Mouse (Mus musculus) CH12.LX (cell line): ENCODE results near the gene Dph2. TPM values are rescaled to one million over a fixed set of nuclear protein-coding genes. Genes with fewer than 3 reads are reported as not detected.
A peak's percentile ranks its signal among the peaks of the same experiment; 100 is the strongest.

Source experiments
- DNase-seq: peaks from one replicate; pipeline ENCODE4 v3.0.0-alpha.2; 2013; ENCODE audit errors: extremely low read depth
- H3K27ac ChIP-seq: 2 replicates; pipeline ENCODE4 v1.5.1; 2012; ENCODE audit warnings: low read depth, mild to moderate bottlenecking, control low read depth, moderate library complexity; ENCODE audit not compliant: insufficient read depth
- H3K27me3 ChIP-seq: replicated peaks from 2 replicates; pipeline ENCODE3; 2012; ENCODE audit warnings: inconsistent platforms
- H3K36me3 ChIP-seq, 2 experiments: replicated peaks in 1 of 2; 2 replicates each; pipeline versions ENCODE3 to v1.6.1; 2012; ENCODE audit warnings: inconsistent platforms in 1 of 2, low read length in 1 of 2, mild to moderate bottlenecking in 1 of 2, mixed read lengths in 1 of 2, moderate library complexity in 1 of 2; ENCODE audit not compliant: control insufficient read depth in 1 of 2, insufficient read depth in 1 of 2
- H3K4me1 ChIP-seq, 2 experiments: 2 replicates each; pipeline ENCODE4 v1.6.1; 2012; ENCODE audit warnings: inconsistent platforms in 1 of 2, moderate library complexity in 1 of 2; ENCODE audit not compliant: insufficient read depth in 2 of 2, control insufficient read depth in 1 of 2
- H3K4me2 ChIP-seq: 2 replicates; pipeline ENCODE4 v1.6.1; 2012; ENCODE audit warnings: low read depth, mild to moderate bottlenecking, control low read depth; ENCODE audit not compliant: poor library complexity, insufficient read depth, severe bottlenecking
- H3K4me3 ChIP-seq, 3 experiments: fragments of 150-350 bp in 1 of 3; sonication (generic) in 1 of 3; replicated peaks in 1 of 3; 2 replicates each; pipeline versions ENCODE3 to v1.5.1; 2011 to 2012; ENCODE audit warnings: low read depth in 2 of 3, low read length in 2 of 3, mild to moderate bottlenecking in 2 of 3, moderate library complexity in 2 of 3, control low read depth in 1 of 3, improper control_type of control experiment in 1 of 3, inconsistent platforms in 1 of 3, mixed read lengths in 1 of 3; ENCODE audit not compliant: poor library complexity in 1 of 3
- H3K79me2 ChIP-seq: replicated peaks from 2 replicates; pipeline ENCODE4 v1.6.1; 2012; ENCODE audit warnings: mild to moderate bottlenecking, moderate library complexity; ENCODE audit not compliant: control insufficient read depth, poor library complexity, insufficient read depth, severe bottlenecking; ENCODE audit errors: extremely low read depth
- H3K9ac ChIP-seq: 2 replicates; pipeline ENCODE4 v1.6.1; 2012; ENCODE audit warnings: low read depth, mild to moderate bottlenecking, control low read depth, moderate library complexity; ENCODE audit not compliant: insufficient read depth
- H3K9me3 ChIP-seq: replicated peaks from 2 replicates; pipeline ENCODE3; 2012; ENCODE audit warnings: low read length, inconsistent platforms, mixed read lengths
- CHD2 ChIP-seq: IDR thresholded peaks from 2 replicates; pipeline ENCODE4 v1.6.1; 2011; ENCODE audit warnings: low read length, improper control_type of control experiment
- CTCF ChIP-seq, 2 experiments: IDR thresholded peaks in 1 of 2; conservative IDR thresholded peaks in 1 of 2; 2 replicates each; pipeline ENCODE4 v1.5.1; 2011 to 2012; ENCODE audit warnings: low read depth in 2 of 2, low read length in 2 of 2, improper control_type of control experiment in 1 of 2, inconsistent platforms in 1 of 2, mild to moderate bottlenecking in 1 of 2, moderate library complexity in 1 of 2
- E2F4 ChIP-seq: IDR thresholded peaks from 2 replicates; pipeline ENCODE4 v1.6.1; 2011; ENCODE audit warnings: low read depth, low read length, improper control_type of control experiment; ENCODE audit not compliant: insufficient replicate concordance
- ELF1 ChIP-seq: IDR thresholded peaks from 2 replicates; pipeline ENCODE4 v1.6.1; 2014; ENCODE audit warnings: low read depth, mild to moderate bottlenecking, inconsistent platforms, low read length, improper control_type of control experiment
- ETS1 ChIP-seq: conservative IDR thresholded peaks from 2 replicates; pipeline ENCODE4 v1.6.1; 2012; ENCODE audit warnings: low read depth, mild to moderate bottlenecking, inconsistent platforms, low read length, improper control_type of control experiment, moderate library complexity
- IRF4 ChIP-seq: IDR thresholded peaks from 2 replicates; pipeline ENCODE4 v1.6.1; 2014; ENCODE audit warnings: low read depth, mild to moderate bottlenecking, inconsistent platforms, low read length, improper control_type of control experiment
- JUN ChIP-seq: IDR thresholded peaks from 2 replicates; pipeline ENCODE4 v1.6.1; 2011; ENCODE audit warnings: low read depth, mild to moderate bottlenecking, low read length, improper control_type of control experiment, moderate library complexity; ENCODE audit not compliant: insufficient read depth
- JUND ChIP-seq: conservative IDR thresholded peaks from 2 replicates; pipeline ENCODE4 v1.6.1; 2011; ENCODE audit warnings: low read depth, low read length, improper control_type of control experiment
- KAT2A ChIP-seq: IDR thresholded peaks from 2 replicates; pipeline ENCODE4 v1.6.1; 2012; ENCODE audit warnings: low read length, improper control_type of control experiment, inconsistent platforms; ENCODE audit not compliant: insufficient replicate concordance
- MAFK ChIP-seq: IDR thresholded peaks from 2 replicates; pipeline ENCODE4 v1.6.1; 2011; ENCODE audit warnings: low read length, improper control_type of control experiment; ENCODE audit not compliant: insufficient replicate concordance
- MAX ChIP-seq: IDR thresholded peaks from 2 replicates; pipeline ENCODE4 v1.6.1; 2011; ENCODE audit warnings: low read length, improper control_type of control experiment
- MAZ ChIP-seq: IDR thresholded peaks from 2 replicates; pipeline ENCODE4 v1.6.1; 2012; ENCODE audit warnings: low read depth, mild to moderate bottlenecking, inconsistent platforms, low read length, improper control_type of control experiment, moderate library complexity
- MXI1 ChIP-seq: IDR thresholded peaks from 2 replicates; pipeline ENCODE4 v1.6.1; 2011; ENCODE audit warnings: mild to moderate bottlenecking, low read depth, low read length, improper control_type of control experiment
- MYC ChIP-seq: IDR thresholded peaks from 2 replicates; pipeline ENCODE4 v1.6.1; 2011; ENCODE audit warnings: low read depth, mild to moderate bottlenecking, improper control_type of control experiment, low read length
- NELFE ChIP-seq: IDR thresholded peaks from 2 replicates; pipeline ENCODE4 v1.6.1; 2011; ENCODE audit warnings: low read depth, low read length, improper control_type of control experiment
- NRF1 ChIP-seq: IDR thresholded peaks from 2 replicates; pipeline ENCODE4 v1.6.1; 2014; ENCODE audit warnings: low read depth, mild to moderate bottlenecking, inconsistent platforms, low read length, improper control_type of control experiment, moderate library complexity
- RAD21 ChIP-seq: IDR thresholded peaks from 2 replicates; pipeline ENCODE4 v1.6.1; 2011; ENCODE audit warnings: low read depth, mild to moderate bottlenecking, low read length, improper control_type of control experiment, moderate library complexity
- TBP ChIP-seq: conservative IDR thresholded peaks from 2 replicates; pipeline ENCODE4 v1.6.1; 2011; ENCODE audit warnings: low read depth, low read length, improper control_type of control experiment
- USF2 ChIP-seq: conservative IDR thresholded peaks from 2 replicates; pipeline ENCODE4 v1.6.1; 2011; ENCODE audit warnings: low read depth, low read length, improper control_type of control experiment
- ZMIZ1 ChIP-seq: IDR thresholded peaks from 2 replicates; pipeline ENCODE4 v1.6.1; 2012; ENCODE audit warnings: low read depth, mild to moderate bottlenecking, inconsistent platforms, low read length, improper control_type of control experiment
- ZNF384 ChIP-seq: IDR thresholded peaks from 2 replicates; pipeline ENCODE4 v1.6.1; 2012; ENCODE audit warnings: low read depth, low read length, improper control_type of control experiment, inconsistent platforms
- dilution Hi-C: fragments of 300-500 bp; cut with MboI; formaldehyde crosslinking; loops from 2 replicates; pipeline ENCODE4 v1.14.3; 2020; ENCODE audit warnings: low sequenced_read_pairs; ENCODE audit not compliant: extremely low pct_unique_long_range_greater_than_20kb, extremely low pct_ligation_motif_present
- in situ Hi-C: fragments of 300-500 bp; cut with MboI; formaldehyde crosslinking; loops from 3 replicates; pipeline ENCODE4 v1.14.3; 2019; ENCODE audit warnings: low sequenced_read_pairs, low pct_ligation_motif_present, low pct_unique_long_range_greater_than_20kb, mixed read lengths
- polyA plus RNA-seq: library from polyadenylated mRNA; unstranded; fragments of >175 nt; gene quantifications from 2 replicates; pipeline ENCODE4 v1.2.1, GENCODE M21; 2012; ENCODE audit warnings: low read depth; ENCODE audit not compliant: insufficient read length
- total RNA-seq, 2 experiments: library from RNA; depleted of rRNA; stranded (reverse); fragments of 300-350 nt in 1 of 2; fragments of >200 nt in 1 of 2; gene quantifications; 2 replicates each; pipeline ENCODE4 v1.2.3; 2012 to 2014

Dph2 gene
- total and polyA plus RNA-seq, 3 experiments = 19.8 to 21.5 (median 20.8) TPM

DNA sequence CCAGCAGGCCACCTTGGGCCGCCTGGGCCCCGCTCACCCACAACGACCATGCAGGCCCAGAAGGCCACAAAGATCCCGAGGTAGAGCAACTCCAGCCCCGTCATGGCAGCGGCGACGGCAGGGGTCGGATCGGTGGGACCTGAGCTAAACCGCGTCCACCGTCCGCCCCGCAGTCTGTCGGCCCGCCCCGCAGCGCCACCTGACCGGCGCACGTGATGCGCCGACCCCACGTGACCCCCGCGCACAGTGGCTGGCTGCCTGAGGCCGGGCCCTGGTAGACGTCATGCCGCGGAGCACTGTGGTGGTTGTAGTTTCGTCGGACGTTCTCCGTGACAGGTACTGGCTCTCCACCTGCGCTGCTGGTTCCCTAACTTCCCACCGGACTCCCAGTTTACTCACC lies 4.7 kb downstream of the Dph2 start, which contains the start of gene Atp6v0b (continued):
- TF ChIP-seq ELF1 (peak; percentile 71), ZMIZ1 (peak; percentile 48; the same call in 1 of the 2 replicates), MAX (peak; percentile 99), JUND (no peak), KAT2A (peak; percentile 95; the same call in 1 of the 2 replicates)
- TF ChIP-seq, all 38 proteins: peak for 21

DNA sequence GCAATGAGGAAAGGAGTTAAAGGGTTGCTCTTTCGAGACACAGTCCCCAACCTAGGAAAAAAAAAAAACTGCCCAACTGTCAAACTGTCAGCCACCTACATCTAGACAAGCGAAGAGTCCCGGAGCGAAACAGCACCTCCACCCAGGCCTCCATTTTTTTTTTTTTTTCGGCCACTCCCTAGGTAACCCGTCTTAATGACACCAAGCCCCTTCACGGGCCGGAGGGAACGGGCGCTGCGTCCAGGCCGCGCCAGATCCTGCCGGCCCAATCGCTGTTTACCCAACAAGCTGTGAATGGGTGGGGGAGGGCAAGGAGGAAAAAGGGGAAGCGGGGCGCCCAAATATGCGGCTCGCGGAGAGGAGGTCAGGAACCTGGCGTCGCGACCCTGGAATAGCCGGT lies 5.2 kb downstream of the Dph2 start:
- Histone ChIP-seq H3K9me3 (no peaks in the 10 kb centered on the region), H3K79me2 (peaks cover 21% of the 10 kb centered on the region), H3K4me2 (peak overlapping the region; percentile 89), H3K27ac (peak overlapping the region; percentile 39; the same call in 1 of the 2 replicates), H3K4me3 (peak overlapping the region; percentile 74 to 95 (median 91)), H3K4me1 (peaks cover 8 to 28% of the 10 kb centered on the region in 2 experiments), H3K9ac (peak overlapping the region; percentile 87), H3K27me3 (no peaks in the 10 kb centered on the region), H3K36me3 (peaks cover 38 to 72% of the 10 kb centered on the region in 2 experiments)
- DNase-seq = peak; percentile 34
- TF ChIP-seq ZNF384 (peak; percentile 78), KAT2A (no peak)
- in situ Hi-C loops = no loop called here
- dilution Hi-C loops = no loop called here

- TF ChIP-seq MXI1 (no peak), MYC (no peak), NRF1 (no peak), ELF1 (no peak), TBP (no peak), CTCF (conservative IDR thresholded peaks at IDR 0.05 in 1 of 2, IDR thresholded peaks at IDR 0.05 in 1 of 2; ENCODE audit: low read depth in 2 of 2, low read length in 2 of 2) (no peak), JUND (no peak)
- H3K4me1 ChIP-seq = peaks cover 7 to 26% of the 10 kb centered on the region in 2 experiments
Measured at GRCm38 (mm10) chr4:117885994-117886393, 5.8 kb downstream of the Dph2 start.

DNA sequence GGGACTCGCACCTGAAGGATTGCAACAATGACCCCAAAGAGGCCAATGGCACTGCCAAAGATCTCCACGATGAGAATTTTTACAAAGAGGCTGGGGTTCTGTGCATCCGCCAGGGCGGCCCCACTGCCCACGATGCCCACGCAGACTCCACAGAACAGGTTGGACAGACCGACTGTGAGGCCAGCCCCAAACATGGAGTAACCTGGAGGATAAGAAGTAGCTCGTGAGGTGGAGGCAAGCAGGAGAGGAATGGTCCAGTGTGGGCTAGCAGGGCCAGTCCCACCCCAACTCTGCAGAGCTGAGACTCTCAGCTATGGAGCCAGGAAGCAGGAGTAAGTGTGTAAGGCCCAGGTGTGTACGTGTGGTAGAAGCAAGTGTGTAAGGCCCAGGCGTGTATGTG lies 6.7 kb downstream of the Dph2 start:
- dilution Hi-C loops = no loop called here
- no peak overlapping the region for H3K27ac ChIP-seq
- peaks cover 37 to 77% of the 10 kb centered on the region in 2 experiments for H3K36me3 ChIP-seq
- peaks cover 14% of the 10 kb centered on the region for H3K79me2 ChIP-seq
- no peaks in the 10 kb centered on the region for H3K9me3 ChIP-seq
- in situ Hi-C loops = no loop called here
- no peak overlapping the region for H3K4me2 ChIP-seq
- peaks cover 3 to 17% of the 10 kb centered on the region in 2 experiments; a peak in 3 of 4 replicates for H3K4me1 ChIP-seq
- no peaks in the 10 kb centered on the region for H3K27me3 ChIP-seq
- H3K4me3 ChIP-seq = no peak overlapping the region
- TF ChIP-seq JUN = no peak
- TF ChIP-seq USF2 = no peak
- no peak for TF ChIP-seq ZNF384
- no peak for TF ChIP-seq MAZ
- TF ChIP-seq CHD2 = no peak
- TF ChIP-seq MAFK = no peak
- no peak for TF ChIP-seq E2F4
- no peak for TF ChIP-seq ETS1
- no peak for TF ChIP-seq ELF1
- TF ChIP-seq NELFE = no peak
- TF ChIP-seq RAD21 = no peak
- TF ChIP-seq ZMIZ1 = no peak
- no peak for TF ChIP-seq IRF4
- TF ChIP-seq TBP = no peak
- H3K9ac ChIP-seq = no peak overlapping the region
- no peak for DNase-seq

More at GRCm38 (mm10) chr4:117885994-117886393, 5.8 kb downstream of the Dph2 start:
- Histone ChIP-seq H3K27ac (no peak overlapping the region), H3K9ac (peak overlapping the region; percentile 87; the same call in 1 of the 2 replicates), H3K36me3 (peaks cover 38 to 77% of the 10 kb centered on the region in 2 experiments), H3K79me2 (peaks cover 17% of the 10 kb centered on the region), H3K27me3 (no peaks in the 10 kb centered on the region), H3K4me3 (peak overlapping the region; percentile 74 to 95 (median 91)), H3K9me3 (no peaks in the 10 kb centered on the region), H3K4me2 (peak overlapping the region; percentile 89)
- no peak for DNase-seq
- dilution Hi-C loops (no loop called here), in situ Hi-C loops (no loop called here)
